Mouse (Mus musculus) ZHBTc4 (cell line): ENCODE results near the gene Abcg5.

Source experiments
- DNase-seq: peaks from one replicate; pipeline ENCODE4 v3.0.0-alpha.2; 2011; ENCODE audit warnings: low read depth, low spot score

Gene Abcg5

DNA sequence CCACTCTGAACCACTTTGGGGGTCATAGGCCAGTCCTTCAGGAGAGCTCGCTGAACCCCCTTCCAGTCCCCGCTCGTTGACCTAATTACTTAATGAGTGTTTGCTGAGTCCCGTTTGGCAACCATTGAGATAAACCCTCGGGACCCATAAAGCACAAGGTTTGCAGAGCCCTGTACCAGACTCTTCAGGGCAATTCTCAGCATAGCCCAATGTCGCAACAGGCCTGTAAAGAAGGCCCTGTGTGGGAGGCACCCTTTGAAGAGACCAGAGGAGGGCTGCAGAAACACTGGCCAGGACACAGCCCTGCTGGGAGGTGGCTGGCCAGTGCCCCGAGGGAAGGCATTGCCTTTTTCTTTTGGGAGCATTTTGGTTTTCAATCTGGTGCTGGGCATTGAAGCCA is 70.8 kb downstream of the Abcg5 start:
- no peak for DNase-seq

DNA sequence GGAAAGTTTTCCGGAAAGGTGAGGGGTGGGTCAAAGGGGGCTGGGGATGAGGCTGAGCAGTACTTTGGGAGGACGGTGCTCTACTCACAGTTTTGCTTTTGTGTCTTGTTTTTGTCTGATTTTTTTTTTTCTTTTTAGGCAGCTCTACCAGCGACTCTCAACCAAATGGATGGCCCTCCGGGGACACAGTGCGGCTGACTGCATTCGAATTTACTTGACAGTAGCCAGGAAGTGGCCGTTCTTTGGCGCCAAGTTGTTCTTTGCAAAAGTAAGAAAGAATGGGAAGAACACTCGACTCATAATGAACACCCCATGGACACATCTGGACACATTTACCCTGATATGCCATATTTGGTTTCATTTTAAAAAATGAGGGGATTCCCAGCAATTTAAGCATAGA is 71.3 kb downstream of the Abcg5 start:
- DNase-seq = no peak

- no peak for DNase-seq
These were observed 74.2 kb downstream of the Abcg5 start for GRCm38 (mm10) chr17:84608606-84609005.
